Mouse (Mus musculus) E14TG2a.4 (cell line): Measurements from ENCODE around the gene Chic2.

Source experiments
- CTCF ChIP-seq: conservative IDR thresholded peaks from 2 replicates; pipeline ENCODE4 v1.5.1; 2014; ENCODE audit warnings: low read length
- NANOG ChIP-seq: IDR thresholded peaks from 2 replicates; pipeline ENCODE4 v1.6.1; 2014; ENCODE audit warnings: borderline replicate concordance, low read length, mixed read lengths
- POU5F1 ChIP-seq: IDR thresholded peaks from 2 replicates; pipeline ENCODE4 v1.6.1; 2014; ENCODE audit warnings: low read length, borderline replicate concordance

DNA sequence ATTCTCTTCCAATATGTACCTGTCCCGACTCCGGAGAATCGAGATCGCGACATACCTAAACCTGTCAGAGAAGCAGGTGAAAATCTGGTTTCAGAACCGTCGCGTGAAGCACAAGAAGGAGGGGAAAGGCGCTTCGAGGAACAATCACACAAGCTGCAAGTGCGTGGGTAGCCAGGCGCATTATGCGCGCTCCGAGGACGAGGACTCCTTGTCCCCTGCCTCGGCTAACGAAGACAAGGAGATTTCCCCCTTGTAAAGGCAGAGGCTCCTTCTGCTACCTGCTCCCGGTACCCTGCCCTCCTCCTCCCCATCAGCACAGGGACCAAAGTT, 32.4 kb upstream of the Chic2 start:
- TF ChIP-seq CTCF = no peak
- no peak for TF ChIP-seq NANOG
- TF ChIP-seq POU5F1 = no peak
